Mouse (Mus musculus): Measurements from ENCODE around the gene Ddx54.

GRCm38 (mm10) chr5:120621078-120621765, 8.7 kb downstream of the Ddx54 start:
- TF ChIP-seq MAFK (IDR thresholded peaks at IDR 0.05; ENCODE audit: insufficient read depth, low read depth, low read length) (no peak), ZC3H11A (IDR thresholded peaks at IDR 0.05; ENCODE audit: borderline replicate concordance, low read depth, low read length) (no peak), CHD2 (IDR thresholded peaks at IDR 0.05; ENCODE audit: low read depth, low read length) (no peak)

Measured in ES-E14 (cell line).